Mouse (Mus musculus) lung, postnatal 0 days (tissue): Measurements from ENCODE around the gene Acsf3.

ENCODE experiments used
- CTCF ChIP-seq: IDR thresholded peaks from 2 replicates; pipeline ENCODE4 v1.5.1; 2016; ENCODE audit warnings: antibody characterized with exemption, mild to moderate bottlenecking
- EP300 ChIP-seq: IDR thresholded peaks from 2 replicates; pipeline ENCODE4 v1.6.1; 2016; ENCODE audit warnings: antibody characterized with exemption, mild to moderate bottlenecking, control low read depth

GRCm38 (mm10) chr8:122836199-122836598, 60.9 kb downstream of the Acsf3 start:
- TF ChIP-seq CTCF (no peak), EP300 (no peak)
